Mouse (Mus musculus): ENCODE results near the gene Lbhd2.

Gene Lbhd2

DNA sequence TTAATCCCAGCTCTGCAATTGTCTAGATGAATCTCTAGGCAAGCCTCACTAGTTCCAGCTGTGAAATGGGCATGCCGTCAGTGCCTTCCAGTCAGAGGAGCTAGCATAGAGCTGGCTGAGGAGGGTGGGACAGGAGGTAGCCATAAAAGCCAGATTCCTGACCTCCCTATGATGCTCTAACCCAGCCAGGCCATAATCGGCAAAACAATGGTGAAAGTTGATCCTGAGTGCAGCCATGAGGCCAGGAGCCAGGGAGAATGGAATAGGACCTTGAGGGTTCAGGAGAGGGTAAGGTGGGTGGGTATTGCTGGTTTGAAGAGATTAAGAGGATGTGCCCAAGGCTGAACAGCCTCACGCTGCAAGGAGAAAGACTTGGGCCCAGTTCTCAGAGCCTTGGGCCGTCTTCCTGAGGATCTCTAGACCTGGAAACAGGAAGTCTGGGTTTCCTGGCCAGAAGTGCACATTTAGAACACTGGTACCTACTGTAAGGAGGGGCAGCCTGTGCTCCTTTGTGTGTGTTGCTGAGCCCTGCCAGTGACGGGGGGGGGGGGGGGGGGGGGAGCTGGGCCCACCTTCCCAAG lies 26.2 kb downstream of the Lbhd2 start:
- DNase-seq: no peak

DNA sequence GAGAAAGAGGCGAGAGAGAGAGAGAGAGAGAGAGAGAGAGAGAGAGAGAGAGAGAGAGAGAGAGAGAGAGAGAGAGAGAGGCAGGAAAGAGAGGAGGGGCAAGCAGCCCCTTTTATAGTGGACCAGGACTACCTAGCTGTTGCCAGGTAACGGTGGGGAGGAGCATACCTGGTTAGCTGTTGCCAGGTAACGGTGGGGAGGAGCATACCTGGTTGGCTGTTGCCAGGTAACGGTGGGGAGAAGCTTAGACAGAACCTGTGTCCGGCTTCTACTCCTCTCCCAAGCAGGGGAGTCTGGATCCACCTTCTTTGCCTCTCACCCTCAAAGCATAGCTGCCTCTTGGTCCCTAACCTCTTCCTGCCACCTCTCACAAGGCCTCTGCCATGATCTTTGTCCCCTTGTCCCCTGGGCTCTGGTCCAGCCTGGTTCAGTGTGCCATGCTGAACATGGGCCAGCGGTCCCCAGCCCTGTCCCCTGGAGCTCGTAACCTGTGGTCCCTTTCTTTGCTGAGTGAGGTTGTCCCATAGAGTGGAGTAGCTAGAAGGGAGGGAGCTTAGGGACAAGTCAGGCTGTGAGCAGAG lies 27.6 kb downstream of the Lbhd2 start:
- no peak for DNase-seq

DNA sequence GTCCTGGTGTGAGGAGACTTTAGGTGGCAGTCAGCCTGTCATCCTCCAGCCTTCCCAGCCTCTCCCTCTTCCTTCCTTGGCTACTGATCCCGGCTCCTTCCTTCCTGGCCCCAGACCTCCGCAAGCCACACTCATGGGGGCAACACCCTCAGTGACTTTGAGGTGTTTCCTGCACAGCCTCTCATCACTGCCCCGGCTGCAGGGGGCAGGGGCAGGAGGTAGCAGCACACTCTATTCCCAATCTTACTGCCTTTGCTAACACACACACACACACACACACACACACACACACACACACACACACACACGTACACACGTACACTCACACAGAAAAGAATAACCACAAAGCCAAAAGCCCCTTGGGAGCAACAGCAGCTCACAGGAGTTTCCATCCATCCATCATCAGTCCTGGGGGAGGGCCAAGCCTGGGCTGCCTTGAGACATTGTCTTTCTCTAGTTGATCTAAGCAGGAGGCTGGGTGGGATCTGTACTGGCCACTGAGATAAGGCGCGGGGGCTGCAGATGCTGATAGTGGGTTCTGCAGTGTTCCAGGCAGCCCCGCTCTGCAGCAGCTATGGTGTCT lies 28.2 kb downstream of the Lbhd2 start:
- DNase-seq: no peak

DNA sequence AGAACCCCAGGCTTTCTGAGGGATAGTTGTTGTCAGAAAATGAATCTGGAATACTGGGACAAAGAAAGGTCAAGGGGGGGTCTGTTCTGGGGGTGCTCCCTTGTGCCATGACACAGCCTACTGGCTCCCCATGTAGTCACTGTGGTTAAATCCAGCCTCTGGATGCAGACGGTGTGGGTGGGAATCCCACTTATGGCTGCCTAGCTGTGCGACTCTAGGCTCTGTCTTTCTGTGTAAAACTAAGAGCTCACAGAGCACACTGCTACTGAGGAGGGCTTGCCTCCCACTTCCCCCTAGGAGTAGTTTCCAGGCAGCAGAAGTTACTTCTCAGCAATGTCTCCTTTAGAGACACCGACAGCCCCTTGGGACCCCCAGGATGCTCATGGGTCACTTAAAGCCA lies 29.6 kb downstream of the Lbhd2 start:
- no peak for DNase-seq

DNA sequence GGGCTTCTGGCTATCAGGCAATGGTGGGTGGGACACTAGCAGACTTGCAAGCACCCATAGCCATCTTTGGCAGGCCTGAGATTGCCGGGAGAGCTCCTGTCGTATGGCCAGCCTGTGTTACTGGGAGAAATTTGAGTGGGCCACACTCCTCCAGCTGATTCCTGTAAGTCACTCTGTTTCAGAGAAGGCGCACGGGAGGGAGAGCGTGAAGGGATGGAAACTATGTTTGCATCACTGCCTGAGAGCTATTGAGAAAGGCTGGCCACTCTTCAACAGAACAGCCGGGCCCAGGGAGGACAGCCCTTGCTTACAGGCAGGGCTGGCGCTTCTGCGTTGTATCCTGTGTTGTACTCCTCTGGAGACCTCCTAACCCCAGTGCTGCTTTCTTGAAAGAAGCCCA lies 30.0 kb downstream of the Lbhd2 start:
- DNase-seq: peak; percentile 34

DNA sequence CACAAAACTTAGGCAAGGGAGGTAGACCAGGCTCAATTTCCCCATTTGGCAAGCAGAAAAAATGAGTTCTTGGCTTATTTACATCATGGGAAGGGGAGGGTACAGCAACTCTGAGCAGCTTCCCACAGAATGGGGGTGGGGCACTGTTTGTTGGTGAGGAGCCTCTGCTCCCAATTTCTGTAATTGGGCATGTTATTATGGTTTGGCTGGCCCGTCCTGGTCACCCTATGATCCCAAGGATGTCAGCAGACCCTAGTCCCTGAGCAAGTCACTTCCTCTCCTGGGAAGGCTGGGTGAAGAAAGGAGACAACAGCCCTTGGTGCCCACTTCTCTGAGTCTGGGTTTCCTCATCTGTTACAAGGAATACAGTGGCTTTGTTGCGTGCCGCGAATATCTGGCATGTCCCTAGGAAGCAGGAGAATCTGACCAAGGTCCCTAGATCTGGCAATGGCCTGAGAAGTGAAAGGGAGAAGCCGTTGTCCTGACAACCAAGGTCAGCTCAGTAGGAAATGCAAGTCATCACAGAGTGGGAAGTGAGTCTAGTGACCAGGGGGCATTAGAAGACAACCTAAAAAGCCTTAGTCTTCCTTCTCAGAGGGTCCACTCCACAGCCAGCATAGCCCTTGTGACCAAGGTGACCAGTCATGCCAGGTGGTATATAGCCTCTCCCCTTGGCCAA lies 30.8 kb downstream of the Lbhd2 start:
- no peak for DNase-seq

DNA sequence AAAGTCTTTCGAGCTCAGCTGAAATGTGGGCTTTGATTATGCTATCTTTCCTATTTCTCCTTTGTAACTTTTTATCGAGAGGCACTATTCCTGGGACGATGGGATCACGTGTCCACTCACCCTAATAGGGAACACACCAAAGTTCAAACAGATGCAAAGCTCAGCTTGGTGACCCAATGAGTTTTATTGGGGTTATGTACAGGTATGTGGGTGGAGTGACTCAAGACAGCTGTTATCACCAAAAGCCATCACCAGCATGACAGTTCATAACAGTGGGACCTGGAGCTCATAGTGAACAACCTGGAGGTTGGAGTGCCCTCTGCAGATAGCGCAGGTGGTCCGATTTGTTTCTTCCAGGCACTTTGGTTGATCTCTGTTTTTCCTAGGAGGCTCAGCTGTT lies 32.2 kb downstream of the Lbhd2 start:
- DNase-seq: no peak

DNA sequence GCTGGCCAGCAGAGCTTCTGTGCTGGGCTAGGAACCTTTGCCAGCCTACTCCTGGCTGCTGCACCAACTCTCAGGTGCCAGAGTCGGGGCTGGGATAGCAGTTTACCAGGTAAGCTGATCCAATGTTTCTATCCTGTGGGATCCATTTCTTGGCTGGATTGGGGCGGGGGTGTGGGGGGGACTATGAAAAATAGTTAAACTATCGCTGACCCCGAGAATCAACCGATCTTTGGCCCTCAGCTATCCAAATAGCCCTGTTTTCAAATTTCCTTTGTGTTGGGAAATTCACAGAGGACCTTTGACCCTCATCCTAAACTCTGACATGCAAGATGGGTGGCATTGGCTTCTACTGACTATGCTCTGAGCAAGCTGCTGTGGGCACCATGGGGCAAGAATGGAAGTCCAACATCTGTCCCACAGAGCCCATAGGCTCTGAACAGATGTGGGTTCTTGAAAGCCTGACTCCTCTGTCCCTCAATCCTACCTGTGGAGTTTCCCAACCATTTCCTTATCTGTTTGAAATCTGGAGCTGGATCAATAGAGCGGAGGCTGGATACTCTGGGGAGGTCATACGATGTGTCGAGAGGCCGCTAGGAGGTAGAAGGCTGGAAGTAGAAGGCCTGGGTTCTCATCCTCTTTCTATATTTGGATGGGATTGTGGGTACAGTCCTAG lies 34.2 kb downstream of the Lbhd2 start:
- DNase-seq: no peak

DNA sequence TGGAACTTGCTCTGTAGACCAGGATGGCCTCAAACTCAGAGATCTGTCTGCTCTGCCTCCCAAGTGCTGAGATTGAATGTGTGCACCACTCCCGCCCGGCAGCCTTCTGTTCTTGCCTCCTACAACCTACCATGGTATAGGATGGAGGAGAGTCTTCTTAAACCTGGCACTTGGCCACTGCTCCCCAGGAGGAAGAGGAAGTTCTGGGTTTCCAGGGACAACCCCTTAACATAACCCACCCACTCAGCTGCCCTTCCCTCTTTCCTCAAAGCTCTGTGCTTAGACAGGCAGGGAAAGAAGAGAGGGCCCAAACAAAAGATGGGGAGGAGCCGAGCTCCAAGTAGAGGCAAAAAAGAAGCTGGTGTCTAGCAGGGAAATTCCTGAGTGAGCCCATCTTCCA lies 34.9 kb downstream of the Lbhd2 start:
- DNase-seq: peak; percentile 58

DNA sequence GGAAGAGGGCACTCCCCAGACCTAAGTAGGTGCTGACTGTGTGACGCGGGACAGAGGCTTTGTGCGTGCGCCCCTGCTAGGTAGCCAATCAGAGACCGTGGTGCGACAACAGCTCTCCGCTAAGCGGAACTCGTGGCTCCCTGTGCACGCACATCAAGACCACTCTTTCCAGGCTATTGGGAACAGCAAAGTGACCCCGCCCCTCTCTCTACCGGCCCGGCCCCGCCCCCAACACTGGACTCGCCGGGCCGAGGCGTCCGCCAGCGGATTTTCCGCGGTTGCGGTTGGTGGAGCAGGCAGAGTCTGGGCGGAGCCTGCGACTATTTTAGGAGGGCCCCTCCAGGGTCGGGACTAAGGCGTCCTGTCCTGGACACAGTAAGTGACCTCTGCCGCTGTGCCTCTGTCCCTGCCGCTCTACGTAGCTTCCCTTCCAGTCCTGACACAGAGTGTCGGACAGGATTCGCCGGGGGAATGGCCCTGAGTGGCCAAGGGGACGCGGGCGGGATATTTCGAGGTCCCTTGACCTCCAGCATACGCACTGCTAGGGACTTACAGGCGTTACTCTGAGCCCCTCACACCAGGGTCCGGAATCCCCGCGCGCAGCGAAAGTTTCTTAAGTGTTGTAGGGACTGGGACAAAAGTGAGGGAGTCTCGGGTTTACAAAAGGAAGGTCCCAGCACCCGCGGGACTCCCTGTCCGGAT lies 35.9 kb downstream of the Lbhd2 start, which contains the start of gene Tnfaip2:
Gene Tnfaip2 (plus strand): TSS at position 161 of the 702 bp plus-strand sequence.
- no peak for DNase-seq

DNA sequence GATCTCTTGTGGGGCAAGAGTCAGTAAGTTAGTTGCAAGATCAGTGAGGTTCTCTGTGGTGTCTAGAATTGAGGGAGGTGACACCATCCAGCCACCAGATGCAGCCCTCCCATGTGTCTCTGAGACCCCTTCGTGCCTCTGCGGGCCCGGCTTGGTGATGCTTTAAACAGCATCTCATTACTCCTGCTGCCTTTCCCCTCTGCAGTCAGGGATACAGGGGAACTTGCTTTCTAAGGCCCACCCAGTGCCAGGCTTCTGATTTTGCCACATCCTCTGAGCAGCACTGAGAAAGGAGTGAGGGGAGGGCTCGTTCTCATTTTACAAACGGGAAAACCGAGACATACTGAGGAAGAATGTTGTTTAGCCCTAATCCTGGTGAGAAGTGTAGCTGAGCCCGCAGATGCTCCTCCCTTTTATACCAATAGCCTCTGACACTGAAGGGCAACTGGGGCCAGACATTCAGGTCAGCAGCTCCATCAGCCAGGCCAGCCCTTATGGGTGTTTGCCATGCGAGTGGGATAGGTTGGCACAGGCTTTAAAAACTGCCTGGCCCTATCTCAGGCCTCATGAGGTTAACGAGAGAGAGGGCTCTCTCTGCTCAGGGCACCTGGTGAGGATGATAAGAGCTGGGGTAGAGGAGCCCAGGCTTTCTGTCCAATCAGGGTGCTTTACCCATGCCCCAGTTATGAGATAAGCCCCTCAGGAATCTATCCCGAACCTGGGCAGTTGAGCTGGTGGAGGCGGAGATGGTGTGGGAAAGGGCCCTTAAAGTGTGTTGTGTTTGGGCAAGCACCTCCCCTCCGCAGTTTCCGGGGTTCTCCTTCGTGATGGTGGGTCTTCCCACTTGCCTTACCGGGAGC lies 36.6 kb downstream of the Lbhd2 start:
- DNase-seq: no peak

DNA sequence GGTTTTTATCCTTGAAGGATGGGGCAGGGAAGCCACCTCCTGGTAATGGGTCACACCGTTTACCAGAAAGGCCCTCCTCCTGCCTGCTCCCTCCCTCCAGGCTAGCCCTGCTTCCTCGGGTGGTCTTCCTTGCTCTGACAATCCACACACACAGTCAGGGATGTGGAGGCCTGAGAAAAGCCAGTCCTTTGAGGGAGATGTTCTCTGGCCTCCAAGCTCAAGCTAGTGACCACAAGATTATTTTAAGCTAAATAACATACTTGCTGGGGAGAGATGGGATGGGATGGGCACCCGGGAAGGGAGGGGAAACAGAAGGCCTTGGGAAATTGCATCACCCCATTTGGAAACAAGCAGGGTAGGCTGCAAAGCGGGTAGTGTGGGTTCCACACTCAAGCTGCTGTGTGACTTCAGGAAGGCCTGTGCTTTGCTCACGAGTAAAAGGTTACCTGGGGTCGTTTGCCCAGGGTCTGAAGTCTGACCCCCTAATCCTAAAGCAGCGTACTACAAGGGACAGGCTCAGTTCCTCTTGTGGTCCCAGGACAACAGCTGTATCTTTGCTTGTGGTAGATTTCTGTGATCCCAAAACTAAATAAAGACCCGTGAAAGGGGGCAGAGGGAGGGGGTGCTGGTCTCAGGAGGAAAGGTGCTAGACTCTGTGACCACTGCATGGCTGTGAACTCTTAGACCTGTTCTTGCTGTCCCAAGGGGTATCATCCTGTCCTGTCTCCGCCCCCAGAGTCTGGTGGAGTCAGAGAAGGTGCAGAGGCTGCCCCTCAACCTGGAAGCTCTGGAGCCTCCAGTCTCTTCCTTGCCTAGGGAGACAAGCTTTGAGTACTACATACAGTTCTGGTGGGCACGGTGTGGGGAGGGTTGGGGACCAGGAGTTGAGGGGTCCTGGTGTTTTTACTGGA lies 37.6 kb downstream of the Lbhd2 start:
- no peak for DNase-seq

DNA sequence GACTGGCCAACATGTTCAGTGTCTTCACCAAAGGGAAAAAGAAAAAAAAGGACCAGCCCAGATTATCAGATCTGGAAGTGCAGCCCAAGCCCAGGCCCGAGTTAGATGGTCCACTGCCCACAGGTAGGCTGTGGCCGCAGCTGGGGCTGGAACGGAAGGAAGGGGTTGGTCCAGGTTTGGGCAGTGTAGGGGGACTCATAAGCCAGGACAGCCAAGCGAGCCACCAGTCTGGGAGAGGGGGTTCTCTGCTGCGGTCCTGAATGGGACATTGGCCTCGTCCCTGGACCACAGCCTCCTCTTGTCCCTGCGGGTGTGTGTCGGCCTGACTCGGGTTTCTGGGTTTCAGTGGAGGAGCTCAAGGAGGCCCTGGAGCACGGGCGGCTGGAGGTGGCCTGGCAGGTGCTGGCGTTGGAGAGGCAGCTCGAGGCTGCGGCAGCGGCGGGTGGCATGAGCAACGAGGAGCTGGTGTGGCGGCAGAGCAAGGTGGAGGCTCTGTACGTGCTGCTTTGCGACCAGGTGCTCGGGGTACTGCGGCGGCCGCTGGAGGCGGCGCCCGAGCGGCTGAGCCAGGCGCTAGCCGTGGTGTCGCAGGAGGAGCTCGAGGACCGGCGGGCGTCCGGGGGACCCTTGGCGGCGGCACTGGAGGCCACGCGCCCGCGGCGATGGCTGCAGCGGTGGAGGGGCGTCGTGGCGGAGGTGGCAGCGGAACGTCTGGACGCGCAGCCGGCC lies 38.7 kb downstream of the Lbhd2 start:
- DNase-seq: no peak

DNA sequence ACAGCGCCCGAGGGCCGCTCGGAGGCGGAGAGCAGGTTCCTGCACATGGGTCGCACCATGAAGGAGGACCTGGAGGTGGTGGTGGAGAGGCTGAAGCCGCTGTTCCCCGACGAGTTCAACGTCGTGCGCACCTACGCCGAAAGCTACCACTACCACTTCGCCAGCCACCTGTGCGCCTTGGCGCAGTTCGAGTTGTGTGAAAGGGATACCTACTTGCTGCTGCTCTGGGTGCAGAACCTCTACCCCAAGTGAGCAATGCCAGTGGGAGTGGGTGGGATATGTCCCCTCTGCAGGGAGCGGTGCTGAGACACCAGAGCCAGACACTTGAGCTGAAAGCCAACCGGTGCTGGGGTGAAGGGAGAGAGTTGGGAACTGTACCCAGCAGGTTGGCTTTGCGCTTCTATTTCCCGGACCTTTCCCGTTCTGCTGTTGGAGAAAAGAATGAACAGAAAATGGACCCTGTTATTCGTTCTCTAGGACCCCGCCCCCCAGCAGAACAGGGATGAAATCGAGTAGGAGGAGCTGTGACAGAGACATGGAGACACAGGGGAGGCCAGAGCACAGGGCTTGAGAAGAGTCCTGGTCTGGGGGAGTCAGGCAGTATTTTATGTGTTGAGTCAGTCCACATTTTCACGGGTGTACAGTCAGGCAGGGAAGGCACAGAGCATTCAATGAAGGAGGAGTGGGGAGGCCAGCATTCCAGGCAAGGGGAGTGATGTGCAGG lies 39.4 kb downstream of the Lbhd2 start:
- DNase-seq: no peak

DNA sequence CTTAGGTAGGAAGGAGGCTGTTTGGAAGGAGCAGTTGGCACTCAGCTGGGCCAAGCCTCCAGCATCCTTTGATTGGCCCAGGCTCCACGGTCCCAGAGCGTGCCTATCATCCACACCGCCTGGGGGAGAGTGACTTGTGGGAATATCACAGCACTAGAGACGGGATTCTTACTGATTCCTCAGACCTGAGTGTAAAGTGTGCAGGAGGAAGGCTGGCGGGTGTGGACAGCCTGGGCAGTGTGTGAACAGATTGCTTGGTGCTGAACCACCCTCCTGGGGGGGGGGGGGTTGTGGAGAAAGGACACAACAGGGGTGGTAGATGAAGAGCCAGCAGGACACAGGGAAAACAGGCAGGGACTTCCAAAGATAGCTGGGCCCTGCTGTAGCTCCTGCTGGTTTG lies 40.1 kb downstream of the Lbhd2 start:
- DNase-seq: no peak

DNA sequence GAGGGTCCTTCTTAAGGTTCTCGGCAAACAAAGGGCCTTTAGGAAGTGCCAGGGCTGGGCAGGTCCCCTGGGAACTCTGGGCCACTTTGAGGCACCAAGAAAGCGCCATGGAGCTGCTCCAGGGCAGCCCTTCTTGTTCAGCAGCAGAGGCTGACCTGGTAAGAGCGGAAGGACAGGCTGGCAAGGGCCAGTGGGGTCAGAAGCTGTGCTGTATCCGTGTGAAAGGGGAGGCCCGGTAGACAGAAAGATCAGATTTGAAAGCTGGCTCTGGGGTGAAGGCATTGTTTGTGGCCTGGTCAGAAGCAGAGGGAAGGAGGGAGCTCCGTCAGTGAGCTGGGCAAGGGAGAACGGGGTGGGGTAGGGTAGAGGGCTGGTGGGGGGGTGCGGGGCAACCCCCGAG lies 40.7 kb downstream of the Lbhd2 start:
- no peak for DNase-seq

DNA sequence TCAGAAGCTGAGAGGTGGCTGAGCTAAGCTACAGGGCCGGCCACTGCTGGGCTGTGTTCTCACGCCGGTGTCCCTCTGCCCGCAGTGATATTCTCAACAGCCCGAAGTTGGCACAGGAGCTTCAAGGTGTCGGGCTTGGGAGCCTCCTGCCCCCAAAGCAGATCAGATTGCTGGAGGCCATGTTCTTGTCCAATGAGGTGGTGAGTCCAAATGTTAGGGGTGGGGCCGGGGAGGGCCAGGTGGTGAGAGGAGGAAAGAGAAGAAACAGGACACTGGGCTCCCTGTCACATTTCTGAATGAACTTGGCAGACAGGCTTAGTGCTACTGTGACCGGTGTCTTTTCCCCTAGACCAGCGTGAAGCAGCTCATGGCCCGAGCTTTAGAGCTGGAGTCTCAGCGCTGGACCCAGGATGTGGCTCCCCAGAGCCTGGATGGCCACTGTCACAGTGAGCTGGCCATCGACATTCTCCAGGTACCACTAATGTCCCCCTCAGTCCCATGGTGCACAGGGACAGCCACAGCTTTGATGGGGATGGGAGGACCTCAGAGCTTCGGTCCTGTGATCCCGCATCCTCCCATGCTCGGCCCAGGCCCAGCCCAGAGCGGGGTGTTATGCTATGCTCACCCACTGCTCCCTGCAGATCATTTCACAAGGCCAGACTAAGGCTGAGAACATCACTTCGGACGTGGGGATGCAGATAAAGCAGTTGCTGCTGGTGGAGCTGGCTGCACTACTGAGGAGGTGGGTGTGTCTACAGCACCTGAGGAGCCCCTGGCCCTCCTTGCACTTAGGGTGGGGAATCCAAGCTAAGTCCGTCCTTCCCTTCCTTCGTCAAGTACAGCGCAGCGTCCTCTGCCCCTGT lies 41.5 kb downstream of the Lbhd2 start:
- no peak for DNase-seq

DNA sequence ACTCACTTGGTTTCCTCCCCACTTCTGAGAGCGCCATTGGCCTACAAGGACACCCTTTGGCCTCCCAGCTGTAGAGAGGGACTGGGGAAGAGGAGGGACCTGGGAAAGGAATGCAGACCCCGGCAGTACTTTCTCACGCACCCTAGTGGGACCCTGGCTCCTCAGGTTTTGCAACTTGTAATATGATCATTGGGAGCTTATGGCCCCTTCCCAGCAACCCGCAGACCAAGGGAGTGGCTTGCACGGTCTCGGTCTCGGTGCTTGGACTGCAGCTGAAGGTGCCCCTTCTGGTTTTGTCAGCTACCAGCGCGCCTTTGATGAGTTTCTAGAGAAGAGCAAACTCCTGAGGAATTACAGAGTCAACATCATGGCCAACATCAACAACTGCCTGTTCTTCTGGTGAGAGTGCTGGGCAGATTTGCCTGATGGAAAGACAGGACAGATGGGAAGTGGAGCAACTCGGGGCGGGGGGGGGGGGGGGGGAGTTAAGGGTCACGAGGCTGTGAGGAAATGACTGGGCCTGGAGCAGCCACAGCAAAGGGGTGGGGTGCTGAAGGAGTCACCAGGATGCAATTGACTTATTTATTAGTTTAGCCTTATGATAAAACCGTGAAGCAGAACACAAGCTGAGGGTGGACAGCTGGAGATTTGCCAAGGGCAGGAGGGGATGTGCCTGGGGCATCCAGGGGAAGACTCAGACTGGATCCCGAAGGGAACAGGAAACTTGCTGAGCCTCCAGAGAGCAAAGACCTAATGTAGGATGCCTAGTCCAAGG lies 42.5 kb downstream of the Lbhd2 start:
- DNase-seq: no peak
